Mouse (Mus musculus): ENCODE measurements around the gene Lrmda. TPM values are rescaled to one million over a fixed set of nuclear protein-coding genes. Genes with fewer than 3 reads are reported as not detected.
"Not testable (repeated sequence)": the region's sequence is repeated elsewhere in the genome, so short reads cannot be mapped to it uniquely, and the experiment has no call there.

Lrmda gene
- total and polyA plus RNA-seq, 2 experiments from 2014 or later = 0.38 to 0.82 TPM

DNA sequence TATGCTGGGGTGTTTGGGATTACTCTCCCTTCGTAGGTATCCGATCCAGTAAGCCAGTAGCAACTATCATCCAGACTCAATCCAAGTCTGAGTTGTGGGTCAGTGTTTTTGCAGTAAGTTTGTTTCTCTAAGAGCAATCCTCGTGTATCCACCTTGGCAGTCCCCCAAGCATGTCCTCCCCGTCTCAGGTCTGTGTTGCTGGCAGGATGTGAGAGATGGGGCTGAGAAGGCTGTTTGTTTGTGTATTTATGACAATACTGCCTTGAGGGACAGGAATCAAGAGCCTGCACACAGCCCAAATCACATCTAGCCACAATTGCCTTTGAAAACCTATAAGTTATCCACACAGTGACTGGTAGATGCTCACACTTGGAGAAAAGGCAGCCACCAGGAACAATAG, 567.3 kb downstream of the Lrmda start:
- WGBS = 66% methylated on average over 4 of the region's 4 CpGs
- Histone ChIP-seq H3K4me2 (ENCODE audit: low read depth, low read length) (no peak overlapping the region), H3K27ac (ENCODE audit: low read depth) (no peak overlapping the region), H3K4me3 (ENCODE audit: low read depth, low read length) (no peak overlapping the region), H3K9ac (replicated peaks; ENCODE audit: low read depth, low read length) (no peak overlapping the region), H3K27me3 (ENCODE audit: control insufficient read depth, insufficient read depth, low read length) (no peaks in the 10 kb centered on the region), H3K36me3 (replicated peaks; ENCODE audit: control insufficient read depth, insufficient read depth, low read length) (no peaks in the 10 kb centered on the region), H3K4me1 (ENCODE audit: control insufficient read depth, insufficient read depth) (no peaks in the 10 kb centered on the region), H3K9me3 (replicated peaks; ENCODE audit: control insufficient read depth, low read length) (no peaks in the 10 kb centered on the region)
- no peak for ATAC-seq (ENCODE audit: insufficient read depth, low read depth)
- DNase-seq (ENCODE audit: low spot score) = no peak
- TF ChIP-seq EP300 (IDR thresholded peaks at IDR 0.05; ENCODE audit: low read depth) (no peak), CTCF (IDR thresholded peaks at IDR 0.05; ENCODE audit: low read depth) (no peak)

DNA sequence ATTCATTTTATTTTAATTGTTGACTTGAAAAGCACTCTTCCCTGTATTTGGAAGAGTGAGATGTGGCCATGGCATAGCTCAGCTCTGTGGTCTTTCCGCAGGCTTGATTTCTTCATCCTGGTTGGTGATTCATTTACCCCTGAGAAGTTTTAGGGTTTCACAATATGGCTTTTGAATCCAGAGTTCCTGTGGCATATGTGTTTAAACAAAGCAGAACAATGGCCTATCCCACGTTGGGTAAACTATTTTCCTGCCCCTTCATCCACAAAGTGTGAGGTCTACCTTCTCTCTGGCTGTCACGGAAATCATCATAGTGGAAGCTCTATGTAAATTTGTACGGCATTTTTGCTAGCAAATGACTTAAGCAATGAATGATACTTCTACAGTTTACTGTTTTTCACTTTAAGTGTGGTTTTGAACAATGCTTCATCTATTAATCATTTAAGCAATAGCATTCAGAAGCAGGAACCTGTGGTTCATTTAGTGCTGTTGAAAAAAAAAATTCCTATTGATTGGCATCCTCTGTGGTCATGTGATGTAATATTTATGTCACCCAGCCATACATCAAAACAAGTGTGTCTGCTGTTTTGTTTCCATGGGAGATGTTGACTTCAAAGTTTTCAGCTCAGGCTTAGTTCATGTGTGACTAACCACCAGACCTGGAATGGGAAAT, 567.9 kb downstream of the Lrmda start:
- DNase-seq (ENCODE audit: low spot score) (no peak), ATAC-seq (ENCODE audit: insufficient read depth, low read depth) (no peak)
- Histone ChIP-seq H3K4me2 (ENCODE audit: low read depth, low read length) (no peak overlapping the region), H3K4me1 (ENCODE audit: control insufficient read depth, insufficient read depth) (no peaks in the 10 kb centered on the region), H3K9me3 (replicated peaks; ENCODE audit: control insufficient read depth, low read length) (no peaks in the 10 kb centered on the region), H3K27ac (ENCODE audit: low read depth) (no peak overlapping the region), H3K4me3 (ENCODE audit: low read depth, low read length) (no peak overlapping the region), H3K9ac (replicated peaks; ENCODE audit: low read depth, low read length) (no peak overlapping the region), H3K27me3 (ENCODE audit: control insufficient read depth, insufficient read depth, low read length) (no peaks in the 10 kb centered on the region), H3K36me3 (replicated peaks; ENCODE audit: control insufficient read depth, insufficient read depth, low read length) (no peaks in the 10 kb centered on the region)
- WGBS = 78% methylated on average over 4 of the region's 4 CpGs
- TF ChIP-seq EP300 (IDR thresholded peaks at IDR 0.05; ENCODE audit: low read depth) (no peak), CTCF (IDR thresholded peaks at IDR 0.05; ENCODE audit: low read depth) (no peak)

DNA sequence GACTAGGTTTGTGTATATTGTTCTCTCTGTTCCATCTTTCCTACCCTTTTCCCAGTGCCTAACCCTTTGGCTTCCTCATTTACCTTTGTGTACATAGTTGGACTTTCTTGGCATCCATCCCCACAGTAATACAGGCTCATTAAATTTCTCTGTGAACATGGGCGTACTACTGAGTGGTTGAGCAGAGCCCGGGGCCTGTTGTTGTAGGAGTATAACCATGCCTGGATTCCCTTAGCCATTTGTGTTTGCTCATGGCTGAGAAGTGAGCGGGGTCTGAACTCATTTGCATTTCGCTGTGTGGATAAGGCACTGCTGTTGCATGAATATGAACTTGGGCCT, 568.4 kb downstream of the Lrmda start:
- H3K27me3 ChIP-seq (ENCODE audit: control insufficient read depth, insufficient read depth, low read length) = no peaks in the 10 kb centered on the region

DNA sequence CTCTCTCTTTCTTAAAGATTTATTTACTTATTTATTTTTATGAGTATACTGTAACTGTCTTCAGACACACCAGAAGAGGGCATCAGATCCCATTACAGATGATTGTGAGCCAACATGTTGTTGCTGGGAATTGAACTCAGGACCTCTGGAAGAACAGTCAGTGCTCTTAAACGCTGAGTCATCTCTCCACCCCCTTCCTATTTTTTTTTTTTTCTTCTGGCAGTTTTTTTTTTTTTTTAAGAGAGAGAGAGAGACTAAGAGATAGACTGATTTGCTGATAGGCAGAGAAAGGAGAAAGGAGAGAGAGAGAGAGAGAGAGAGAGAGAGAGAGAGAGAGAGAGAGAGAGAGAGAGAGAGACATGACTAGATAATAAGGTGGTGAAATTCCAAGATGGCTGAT, 568.9 kb downstream of the Lrmda start:
- 89% methylated on average over 1 of the region's 1 CpGs for WGBS
- H3K36me3 ChIP-seq (replicated peaks; ENCODE audit: control insufficient read depth, insufficient read depth, low read length); ATAC-seq (ENCODE audit: insufficient read depth, low read depth): not testable (repeated sequence)

More for the DNA sequence above, 568.4 kb downstream of the Lrmda start:
- Histone ChIP-seq H3K9ac (replicated peaks; ENCODE audit: low read depth, low read length) (no peak overlapping the region), H3K4me1 (ENCODE audit: control insufficient read depth, insufficient read depth) (no peaks in the 10 kb centered on the region), H3K36me3 (replicated peaks; ENCODE audit: control insufficient read depth, insufficient read depth, low read length) (no peaks in the 10 kb centered on the region), H3K4me3 (ENCODE audit: low read depth, low read length) (no peak overlapping the region), H3K4me2 (ENCODE audit: low read depth, low read length) (no peak overlapping the region), H3K9me3 (replicated peaks; ENCODE audit: control insufficient read depth, low read length) (no peaks in the 10 kb centered on the region), H3K27ac (ENCODE audit: low read depth) (no peak overlapping the region)
- DNase-seq (ENCODE audit: low spot score) (no peak), ATAC-seq (ENCODE audit: insufficient read depth, low read depth) (no peak)
- WGBS = 94% methylated on average over 4 of the region's 4 CpGs
- TF ChIP-seq CTCF (IDR thresholded peaks at IDR 0.05; ENCODE audit: low read depth) = no peak
- no peak for TF ChIP-seq EP300 (IDR thresholded peaks at IDR 0.05; ENCODE audit: low read depth)

DNA sequence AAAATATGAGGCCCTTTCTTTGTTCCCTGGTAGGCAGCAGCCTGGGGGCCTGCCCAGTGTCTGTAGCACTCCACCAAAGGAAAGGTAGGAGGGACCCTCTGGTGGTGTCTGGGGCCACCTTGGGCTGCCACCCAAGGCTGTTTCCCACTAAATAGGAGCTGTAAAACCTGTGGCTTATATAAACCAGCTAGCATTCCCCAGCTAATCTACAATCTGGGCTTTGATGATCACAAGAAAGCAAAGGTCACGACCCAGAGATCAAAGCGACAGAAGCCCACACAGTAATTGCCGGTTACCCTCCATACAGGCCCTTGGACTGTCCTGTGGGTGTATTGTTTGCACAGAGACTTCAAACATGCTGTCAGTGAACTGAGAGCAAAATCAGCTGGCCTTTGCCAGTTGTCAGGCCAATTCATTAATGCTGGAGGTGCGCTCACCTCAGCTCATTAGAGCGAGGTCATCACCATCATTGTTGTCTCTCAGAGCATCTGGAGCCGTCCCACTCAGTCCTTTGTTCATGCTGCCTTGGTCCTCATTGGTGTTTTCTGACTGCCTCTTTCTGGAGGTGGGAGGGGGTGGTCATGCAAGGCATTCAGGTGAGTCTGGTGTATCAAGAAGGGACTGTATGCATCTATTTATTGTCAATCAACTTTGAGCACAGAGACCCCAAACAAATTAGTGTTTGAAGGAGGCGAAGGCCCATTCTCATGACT, 570.1 kb downstream of the Lrmda start:
- Histone ChIP-seq H3K9me3 (replicated peaks; ENCODE audit: control insufficient read depth, low read length) (no peaks in the 10 kb centered on the region), H3K9ac (replicated peaks; ENCODE audit: low read depth, low read length) (no peak overlapping the region), H3K36me3 (replicated peaks; ENCODE audit: control insufficient read depth, insufficient read depth, low read length) (no peaks in the 10 kb centered on the region), H3K4me1 (ENCODE audit: control insufficient read depth, insufficient read depth) (no peaks in the 10 kb centered on the region), H3K4me3 (ENCODE audit: low read depth, low read length) (no peak overlapping the region), H3K4me2 (ENCODE audit: low read depth, low read length) (no peak overlapping the region), H3K27ac (ENCODE audit: low read depth) (no peak overlapping the region), H3K27me3 (ENCODE audit: control insufficient read depth, insufficient read depth, low read length) (no peaks in the 10 kb centered on the region)
- no peak for ATAC-seq (ENCODE audit: insufficient read depth, low read depth)
- DNase-seq (ENCODE audit: low spot score) = no peak
- TF ChIP-seq CTCF (IDR thresholded peaks at IDR 0.05; ENCODE audit: low read depth) (no peak), EP300 (IDR thresholded peaks at IDR 0.05; ENCODE audit: low read depth) (no peak)
- WGBS = 76% methylated on average over 7 of the region's 7 CpGs

More for the DNA sequence above, 568.9 kb downstream of the Lrmda start:
- not testable (repeated sequence) for H3K27me3 ChIP-seq (ENCODE audit: control insufficient read depth, insufficient read depth, low read length); H3K9ac ChIP-seq (replicated peaks; ENCODE audit: low read depth, low read length); H3K9me3 ChIP-seq (replicated peaks; ENCODE audit: control insufficient read depth, low read length); H3K4me1 ChIP-seq (ENCODE audit: control insufficient read depth, insufficient read depth); H3K4me3 ChIP-seq (ENCODE audit: low read depth, low read length); H3K4me2 ChIP-seq (ENCODE audit: low read depth, low read length); DNase-seq (ENCODE audit: low spot score); H3K27ac ChIP-seq (ENCODE audit: low read depth)

DNA sequence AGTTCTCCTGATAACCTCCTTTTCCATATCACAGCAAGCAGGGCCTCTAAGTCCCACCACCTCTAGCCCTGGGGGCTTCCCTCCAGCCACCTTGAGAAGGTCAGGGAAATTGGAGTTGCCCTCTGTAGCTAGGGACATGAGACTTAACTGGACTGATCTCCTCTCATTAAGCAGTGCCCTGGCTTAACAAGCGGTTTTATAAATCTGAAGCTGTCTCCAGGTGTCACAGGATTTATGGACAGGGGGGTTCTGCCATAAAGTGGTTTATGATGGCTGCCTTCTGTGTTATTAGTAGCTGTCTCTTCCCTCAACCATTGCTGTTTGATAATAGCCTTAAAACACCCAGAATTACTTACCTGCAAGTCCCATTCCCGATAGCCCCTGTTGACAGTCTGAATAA, 571.7 kb downstream of the Lrmda start:
- Histone ChIP-seq H3K36me3 (replicated peaks; ENCODE audit: control insufficient read depth, insufficient read depth, low read length) (no peaks in the 10 kb centered on the region), H3K27me3 (ENCODE audit: control insufficient read depth, insufficient read depth, low read length) (no peaks in the 10 kb centered on the region), H3K27ac (ENCODE audit: low read depth) (no peak overlapping the region), H3K9ac (replicated peaks; ENCODE audit: low read depth, low read length) (no peak overlapping the region), H3K4me1 (ENCODE audit: control insufficient read depth, insufficient read depth) (no peaks in the 10 kb centered on the region), H3K4me2 (ENCODE audit: low read depth, low read length) (no peak overlapping the region), H3K4me3 (ENCODE audit: low read depth, low read length) (no peak overlapping the region), H3K9me3 (replicated peaks; ENCODE audit: control insufficient read depth, low read length) (no peaks in the 10 kb centered on the region)
- ATAC-seq (ENCODE audit: insufficient read depth, low read depth) (no peak), DNase-seq (ENCODE audit: low spot score) (no peak)
- TF ChIP-seq EP300 (IDR thresholded peaks at IDR 0.05; ENCODE audit: low read depth) = no peak
- TF ChIP-seq CTCF (IDR thresholded peaks at IDR 0.05; ENCODE audit: low read depth) = no peak
- WGBS = 80% methylated on average over 2 of the region's 2 CpGs

Measured in heart, postnatal 0 days (tissue).